Mouse (Mus musculus) brain, embryonic 18.5 days (tissue): ENCODE measurements around the gene Rnf26.

ENCODE experiments used
- DNase-seq: peaks from one replicate; pipeline ENCODE4 v3.0.0-alpha.2; 2012; ENCODE audit warnings: low read depth, low spot score

Gene Rnf26

DNA sequence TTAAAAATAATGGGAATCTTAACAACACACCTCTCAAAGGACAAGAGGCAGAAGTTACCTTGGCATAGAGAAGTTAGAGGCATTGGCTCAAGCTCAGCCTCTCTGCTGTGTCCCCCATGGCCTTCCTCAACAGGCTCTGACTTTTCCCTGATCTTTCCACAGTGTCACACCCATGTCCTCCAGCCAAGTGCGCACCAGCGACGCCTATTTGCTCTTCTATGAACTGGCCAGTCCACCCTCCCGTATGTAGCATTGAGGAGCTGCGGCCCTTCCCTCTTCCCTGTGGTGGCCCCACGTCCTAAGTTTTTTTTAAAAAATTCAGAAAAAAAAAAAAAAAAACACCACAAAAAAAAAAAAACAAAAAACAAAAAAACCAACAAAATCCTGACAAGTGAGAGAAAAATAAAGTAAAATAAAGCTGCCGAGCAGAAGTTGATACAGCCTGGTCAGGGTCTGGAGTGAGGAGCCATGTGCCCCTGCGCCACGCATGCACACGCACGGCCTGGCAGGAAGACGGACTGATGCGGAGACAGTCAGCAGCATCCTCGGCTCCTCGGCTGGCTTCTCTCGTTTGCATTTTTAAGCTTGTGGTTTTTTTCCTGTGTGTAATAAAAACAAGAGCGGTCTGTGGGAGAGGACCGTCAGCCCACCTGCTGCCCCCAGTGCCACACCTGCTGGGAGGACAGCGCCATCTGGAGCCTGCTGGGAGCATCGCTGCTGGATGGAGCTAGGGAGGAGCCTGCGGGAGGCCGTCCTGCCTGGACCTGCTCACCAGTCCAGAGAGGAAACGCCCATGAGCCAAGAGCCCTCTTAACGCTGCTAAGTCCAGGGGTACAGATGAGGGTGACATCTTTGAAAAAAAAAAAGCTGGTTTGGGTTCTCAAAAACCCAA lies 19.5 kb downstream of the Rnf26 start:
- DNase-seq: no peak

DNA sequence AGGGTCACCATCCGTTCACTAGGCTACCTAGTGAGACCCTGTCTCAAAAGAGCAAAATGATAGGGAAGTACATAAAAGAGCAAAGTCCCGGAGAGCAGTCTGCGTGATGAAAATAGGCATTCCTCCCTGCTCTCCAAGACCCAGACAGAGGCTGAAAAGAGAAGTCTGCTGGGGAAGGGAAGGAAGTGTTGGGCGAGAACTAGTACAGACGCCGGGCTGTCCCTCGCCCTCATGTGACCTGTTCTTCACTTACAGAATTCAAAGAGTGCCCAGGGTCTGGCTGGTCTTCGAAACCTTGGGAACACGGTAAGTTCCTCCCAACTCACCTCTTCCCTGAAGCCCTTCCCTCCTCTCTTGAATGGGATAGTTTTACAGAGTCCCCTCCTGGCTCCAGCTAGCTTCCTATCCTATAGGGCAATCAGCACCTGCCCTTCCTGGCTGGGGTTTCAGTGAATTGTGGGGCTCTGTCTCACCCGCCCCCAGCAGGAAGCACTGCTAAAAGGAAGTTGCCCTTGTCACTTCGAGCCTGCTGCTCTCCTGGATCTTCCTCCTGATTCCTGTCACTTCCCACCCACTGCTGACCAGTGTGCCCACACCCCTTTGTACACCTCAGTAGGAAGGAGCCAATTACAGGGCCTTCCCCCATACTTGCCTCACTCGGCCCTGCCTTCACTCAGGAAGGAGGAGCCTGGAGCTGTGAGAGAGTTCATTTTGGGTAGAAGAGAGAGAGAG lies 24.3 kb downstream of the Rnf26 start:
- no peak for DNase-seq

DNA sequence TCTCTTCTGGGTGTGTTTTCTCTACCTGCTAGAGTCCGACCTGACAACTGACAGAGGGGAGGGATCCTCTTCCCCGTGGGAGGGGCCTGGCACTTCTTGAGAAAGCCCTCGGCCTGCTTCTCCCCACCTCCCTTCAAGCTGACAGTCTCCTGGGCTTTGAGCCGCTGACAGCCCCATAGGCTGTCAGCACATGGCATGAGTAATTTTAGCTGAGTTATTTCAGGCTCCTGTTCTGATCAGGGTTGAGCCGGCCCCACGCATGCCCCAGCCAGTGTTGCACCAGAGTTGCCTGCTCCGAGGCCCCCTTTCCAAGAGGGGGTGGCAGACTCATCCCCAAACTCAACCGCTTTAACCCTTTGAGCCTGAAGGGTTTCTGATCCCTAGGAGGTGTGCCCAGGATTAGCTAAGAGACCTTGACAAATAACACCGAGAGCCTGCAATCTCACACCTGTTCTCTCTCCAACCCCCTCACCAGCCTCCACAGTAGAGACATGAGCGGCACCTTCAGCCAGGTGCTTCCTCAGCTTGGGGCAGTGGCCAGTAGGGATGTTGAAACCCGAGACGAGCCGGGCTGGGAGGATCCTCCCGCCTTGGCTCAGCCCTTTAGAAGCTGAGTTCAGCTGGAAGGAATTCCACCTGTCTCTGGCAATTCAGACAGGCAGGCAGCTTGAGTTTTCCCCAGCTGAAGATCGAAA lies 25.4 kb downstream of the Rnf26 start:
- no peak for DNase-seq

DNA sequence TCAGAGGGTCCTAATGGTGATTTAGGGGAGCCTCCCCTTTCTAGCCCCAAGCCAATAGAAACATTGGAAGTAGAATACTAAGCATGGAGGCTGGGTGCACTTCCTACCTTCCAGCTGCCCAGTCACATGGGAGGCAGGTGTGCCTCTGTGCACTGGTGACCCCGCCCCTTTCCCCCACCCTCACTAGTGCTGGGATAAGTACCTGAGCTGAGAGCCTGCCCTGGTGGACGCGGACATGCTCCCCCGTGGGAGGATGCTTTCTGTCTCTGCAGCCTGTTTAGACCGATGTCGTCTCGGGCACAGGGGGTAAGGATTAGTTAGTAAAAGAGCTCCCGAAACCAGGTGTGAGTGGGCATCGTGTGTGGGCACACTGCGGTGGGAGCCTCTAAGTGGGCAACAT lies 26.4 kb downstream of the Rnf26 start:
- no peak for DNase-seq

DNA sequence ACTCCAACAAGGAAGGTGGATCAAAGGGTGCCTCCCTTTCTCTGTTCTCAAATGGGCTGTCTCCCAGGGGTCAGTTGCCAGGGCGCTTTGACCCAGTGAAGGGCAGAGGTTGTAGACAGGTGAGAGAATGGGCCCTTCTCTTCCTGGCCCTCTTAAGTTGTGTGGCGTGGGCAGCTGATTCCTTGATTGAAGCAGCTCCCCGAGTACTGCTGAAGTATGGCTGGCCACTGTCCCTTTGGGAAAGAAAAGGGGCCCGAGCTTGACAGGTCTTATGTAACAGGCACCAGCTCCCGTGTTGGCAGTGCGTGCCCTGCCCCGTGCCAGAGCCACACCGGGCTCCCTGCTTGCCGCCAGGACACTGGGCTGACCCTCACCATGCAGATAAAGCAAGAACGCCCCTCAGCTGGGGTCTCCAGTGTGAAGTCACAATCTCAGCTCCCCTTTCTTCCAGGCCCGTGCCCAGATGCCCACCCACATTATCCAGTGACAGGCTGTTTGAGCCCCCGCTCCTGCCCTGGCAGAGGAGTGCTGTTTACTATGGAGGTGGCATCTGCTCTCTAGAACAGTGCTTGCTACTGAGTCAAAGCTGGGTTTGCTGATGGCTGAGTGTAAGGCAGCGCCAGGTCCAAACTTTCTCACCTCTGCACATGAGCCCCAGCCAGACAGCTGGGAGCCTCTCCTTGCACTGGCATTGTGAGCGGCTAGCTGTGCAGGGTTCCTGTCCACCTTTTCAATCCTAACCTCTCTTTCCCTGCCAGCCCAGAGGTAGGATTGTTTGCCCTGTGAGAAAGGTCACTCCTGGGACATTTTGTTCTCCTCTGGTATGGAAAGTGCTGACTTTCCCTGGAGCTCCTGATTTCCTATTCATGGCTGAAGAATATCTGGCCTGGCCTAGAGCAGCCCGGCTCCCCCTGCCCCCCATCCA lies 27.3 kb downstream of the Rnf26 start:
- DNase-seq: no peak

DNA sequence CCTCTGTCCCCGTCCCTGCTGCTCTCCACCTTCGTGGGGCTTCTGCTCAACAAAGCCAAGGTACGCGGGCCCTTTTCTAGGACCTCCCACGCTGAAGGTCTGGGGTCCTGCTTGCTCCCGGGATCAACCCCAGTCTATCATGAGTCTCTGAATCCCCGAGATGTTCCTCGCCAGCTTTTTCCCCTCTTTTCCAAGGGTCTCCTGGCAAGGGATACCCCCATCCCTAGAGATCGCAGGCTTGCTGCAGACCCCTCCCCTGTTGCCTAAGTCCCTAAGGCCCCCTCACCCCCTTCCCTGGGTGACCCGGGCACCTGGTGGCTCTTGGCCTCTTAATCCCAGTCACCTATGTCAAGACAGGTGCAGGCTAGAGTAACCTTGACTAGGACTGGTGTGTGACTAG lies 28.0 kb downstream of the Rnf26 start:
- no peak for DNase-seq

DNA sequence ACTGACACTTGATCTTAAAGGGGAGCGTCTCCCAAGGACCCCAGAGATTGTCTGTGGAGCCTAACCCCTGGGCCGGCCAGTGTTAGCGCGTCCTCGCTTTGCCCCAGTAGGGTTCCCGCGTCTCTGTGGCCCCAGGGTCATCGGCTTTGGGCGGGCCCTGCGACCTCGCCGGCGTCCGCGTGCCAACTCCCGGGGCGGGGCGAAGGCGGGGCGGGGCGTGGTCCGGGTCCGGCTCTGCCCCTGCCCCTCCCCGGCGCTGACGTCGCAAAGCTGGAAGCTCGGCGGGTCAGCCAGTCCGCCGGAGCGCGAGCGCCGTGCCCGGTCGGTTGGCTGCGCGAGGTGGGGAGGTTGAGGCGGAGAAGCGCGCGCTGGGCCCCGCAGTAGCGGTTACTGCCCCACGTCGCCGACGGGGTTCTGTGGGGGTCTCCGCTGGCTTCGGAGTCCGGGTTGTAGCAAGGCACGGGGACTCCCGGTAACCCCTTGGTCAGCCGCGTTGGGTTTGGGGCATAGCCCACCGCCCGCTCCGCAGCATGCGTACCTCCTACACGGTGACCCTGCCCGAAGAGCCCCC lies 28.6 kb downstream of the Rnf26 start:
- DNase-seq: no peak

DNA sequence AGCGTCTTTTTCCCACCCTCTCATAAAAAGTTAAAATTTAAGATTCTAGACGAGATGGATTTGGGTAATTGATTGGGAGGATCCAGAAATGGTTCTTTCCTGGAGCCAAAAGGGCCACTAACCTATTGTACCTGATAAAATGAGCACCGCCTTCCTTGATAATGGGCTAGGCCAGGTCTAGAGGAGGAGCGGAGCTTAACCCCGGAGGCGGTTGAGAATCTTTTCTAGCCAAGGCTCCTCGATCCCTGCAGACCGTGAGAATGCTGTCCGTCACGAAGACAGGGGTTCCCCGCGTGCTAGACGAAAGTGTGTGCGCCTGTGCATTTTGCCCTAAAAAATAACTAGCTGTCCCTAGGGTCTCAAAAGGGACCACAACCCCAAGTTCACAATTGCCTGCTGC lies 29.1 kb downstream of the Rnf26 start:
- DNase-seq: no peak

DNA sequence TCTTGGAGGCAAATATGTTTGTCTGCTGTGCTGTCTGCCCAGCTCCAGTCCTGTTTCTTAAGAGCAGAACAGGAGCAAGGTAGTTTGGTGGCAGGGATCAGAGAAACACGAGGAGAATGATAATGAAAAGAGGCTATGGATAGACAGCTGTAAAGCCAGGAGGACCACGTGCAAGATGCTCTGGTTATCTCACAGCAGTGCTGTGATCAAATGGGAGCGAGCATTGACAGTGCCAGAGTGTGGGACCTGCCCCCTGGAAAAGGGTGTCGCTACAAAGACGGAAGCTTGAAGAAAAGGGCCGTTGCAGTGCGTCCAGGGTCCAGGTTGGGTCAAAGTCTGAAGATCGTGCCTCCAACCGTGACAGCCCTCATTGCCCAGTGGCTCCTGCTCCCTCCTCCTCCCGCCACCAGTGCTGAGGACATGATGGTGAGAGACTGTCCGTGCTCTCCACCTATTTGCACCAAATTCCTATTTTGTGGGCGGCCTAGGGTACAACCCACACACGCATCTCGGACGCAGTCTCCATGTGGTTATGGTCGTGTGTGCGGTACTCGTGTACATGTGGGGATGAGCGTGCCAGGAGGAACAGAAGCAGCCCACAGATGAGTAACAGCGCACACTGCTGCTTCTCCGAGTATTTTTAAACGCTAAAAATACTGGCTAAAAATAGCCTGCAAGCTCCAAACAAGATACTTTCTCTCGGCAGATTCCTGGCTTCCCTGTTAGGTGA lies 29.8 kb downstream of the Rnf26 start:
- DNase-seq: no peak

DNA sequence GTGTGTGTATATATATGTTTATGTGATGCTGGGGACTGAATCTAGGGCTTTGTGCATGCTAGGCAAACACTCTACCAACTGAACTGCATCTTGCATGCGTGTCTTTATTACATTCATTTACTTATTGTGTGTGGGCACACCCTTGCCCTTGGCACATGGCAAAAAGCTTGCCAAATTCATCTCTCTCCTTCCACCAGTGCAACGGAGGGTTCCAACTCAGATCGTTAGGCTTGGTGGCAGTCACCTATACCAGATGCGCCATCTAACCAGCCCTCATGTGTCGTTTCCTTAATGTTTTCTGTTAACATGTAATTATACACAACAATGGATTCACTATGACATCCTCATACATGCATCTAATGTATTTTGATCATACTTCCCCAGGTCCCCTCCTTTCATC lies 31.1 kb downstream of the Rnf26 start:
- no peak for DNase-seq

DNA sequence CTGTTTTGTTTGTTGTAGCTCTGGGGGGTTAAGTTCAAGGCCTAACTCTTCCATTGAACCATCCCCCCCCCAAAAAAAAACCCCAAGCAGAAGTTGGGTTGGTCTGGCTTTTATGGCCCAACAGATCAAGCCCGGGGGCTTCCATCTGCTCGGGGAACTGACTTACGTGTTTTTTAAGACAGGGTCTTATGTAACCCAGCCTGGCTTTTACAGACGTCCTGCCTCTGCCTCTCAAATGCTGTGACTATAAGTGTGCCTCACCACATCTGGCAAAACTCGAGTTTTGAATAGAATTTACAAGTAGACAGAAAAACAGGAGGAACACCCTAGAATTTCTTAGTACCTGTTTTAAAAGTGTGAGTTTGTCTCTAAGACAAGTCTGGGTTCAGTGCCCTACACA lies 31.7 kb downstream of the Rnf26 start:
- no peak for DNase-seq

DNA sequence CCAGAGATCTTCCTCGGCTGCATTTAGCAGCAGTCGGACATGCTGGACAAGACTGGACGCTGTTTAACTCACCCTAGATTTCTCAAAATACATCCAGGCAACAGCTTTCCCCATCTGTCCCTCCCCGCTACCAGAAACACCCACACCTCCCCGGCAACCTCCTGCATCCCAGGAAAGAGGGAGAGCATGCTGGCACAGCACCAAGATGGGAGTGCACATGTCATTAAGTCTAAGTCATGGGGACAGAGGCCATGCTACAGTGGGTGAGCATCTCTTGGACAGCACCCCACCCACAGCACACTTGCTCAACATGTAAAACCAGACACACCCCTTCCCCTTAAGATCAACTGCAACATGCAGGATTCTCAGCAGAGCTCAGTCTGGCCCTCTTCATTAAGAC lies 32.4 kb downstream of the Rnf26 start:
- DNase-seq: no peak

DNA sequence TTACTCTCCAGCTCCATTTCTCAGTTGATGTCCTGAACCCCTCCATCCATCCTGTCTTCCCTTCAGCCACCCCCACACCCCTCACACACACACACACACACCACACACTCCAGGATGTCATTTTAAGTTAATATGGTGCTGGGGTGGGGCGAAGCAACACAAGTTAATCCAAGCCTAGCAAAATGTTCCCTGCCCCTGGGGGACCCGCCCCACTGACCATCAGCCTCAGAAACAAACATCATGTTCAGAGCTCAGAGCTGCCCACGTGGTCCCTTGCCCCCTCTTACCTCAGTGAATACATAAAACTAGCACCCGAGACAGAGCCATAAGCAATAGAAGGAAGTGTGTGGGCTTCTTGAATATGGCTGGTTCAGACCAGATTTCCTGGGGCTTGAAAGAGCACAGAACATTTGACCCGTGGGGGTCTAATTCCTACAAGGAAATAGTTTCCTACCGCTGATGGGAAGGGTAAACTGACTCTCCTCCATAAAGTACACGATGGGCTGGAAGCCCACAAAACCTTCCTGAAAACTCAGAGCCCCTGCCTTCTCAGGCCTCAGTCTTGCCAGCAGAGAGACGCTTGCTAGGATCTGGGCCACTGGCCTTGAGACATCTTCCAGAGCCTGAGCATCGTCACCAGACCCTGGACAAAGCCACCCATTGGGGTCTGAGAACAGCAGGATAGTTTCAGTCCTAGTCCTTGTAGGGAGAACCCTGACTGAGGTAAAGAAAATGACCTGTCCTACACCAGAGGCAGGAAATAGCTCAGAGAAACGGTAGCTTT lies 33.1 kb downstream of the Rnf26 start:
- no peak for DNase-seq

DNA sequence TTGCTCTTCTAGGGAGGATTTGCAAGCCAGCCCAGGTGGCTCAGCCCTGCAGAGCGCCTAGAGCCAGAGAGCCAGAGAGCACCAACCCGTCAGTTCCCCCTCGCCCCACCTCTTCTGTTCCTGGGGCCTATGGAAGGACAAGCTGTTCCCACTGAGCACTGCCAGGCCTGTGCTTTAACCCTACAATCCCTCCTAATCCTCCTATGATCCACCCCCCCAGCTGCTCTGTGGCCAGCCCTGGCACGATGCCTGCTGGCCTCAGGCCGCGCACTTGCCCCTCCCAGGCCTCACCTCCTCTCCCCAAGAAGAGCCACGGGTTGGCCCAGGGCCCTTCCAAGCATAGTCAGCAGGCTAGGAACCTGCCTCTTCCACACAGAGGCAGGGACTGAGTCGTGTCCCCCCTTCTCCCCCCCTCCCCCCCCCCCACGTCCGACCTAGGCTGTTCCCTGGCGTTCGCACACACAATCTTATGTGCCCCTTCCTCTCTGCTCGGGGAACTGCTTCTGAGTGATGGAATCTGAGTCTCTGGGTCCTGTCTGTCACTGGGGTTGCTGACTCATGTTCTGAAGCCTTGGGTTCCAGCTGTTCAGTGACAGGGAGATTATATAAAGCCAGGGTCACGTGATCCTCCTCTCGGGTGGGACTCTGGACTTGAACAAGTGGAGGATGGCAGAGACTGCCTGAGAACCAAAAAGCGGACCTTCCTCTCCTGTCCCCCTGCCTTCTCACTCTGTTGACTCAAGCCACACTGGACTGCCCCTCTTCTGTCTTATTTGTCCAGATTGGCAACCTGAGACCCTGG lies 34.2 kb downstream of the Rnf26 start:
- no peak for DNase-seq

DNA sequence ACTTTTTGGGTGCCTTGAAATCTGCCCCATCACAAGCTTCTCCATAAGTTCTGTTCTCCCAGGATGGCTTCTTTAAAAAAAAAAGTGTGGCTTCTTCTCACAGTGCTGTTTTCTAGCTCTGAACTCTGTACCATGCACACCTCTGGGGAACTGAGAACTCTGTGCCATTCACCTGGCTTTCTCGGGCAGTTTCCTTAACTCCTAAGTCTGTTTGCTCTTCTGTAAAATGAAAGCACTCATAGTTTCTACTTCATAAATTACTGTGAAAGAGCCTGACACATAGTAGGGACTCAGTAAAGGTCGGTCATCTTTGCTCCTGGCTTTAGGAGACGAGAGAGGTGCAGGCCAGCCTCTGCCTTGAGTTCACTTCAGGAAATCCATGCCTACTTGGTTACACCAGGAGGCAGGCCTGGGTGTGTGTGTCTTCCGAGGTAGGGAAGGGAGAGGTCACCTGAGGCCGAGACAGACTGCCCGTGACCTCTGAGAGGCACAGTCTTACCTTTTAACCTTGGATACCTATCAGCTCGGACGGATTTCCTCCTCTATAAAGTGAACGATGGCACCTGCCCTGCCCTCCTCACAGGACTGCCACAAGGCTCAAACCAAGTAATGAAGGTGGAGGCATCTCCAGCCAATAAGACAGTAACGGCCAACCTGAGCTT lies 35.0 kb downstream of the Rnf26 start:
- DNase-seq: no peak

DNA sequence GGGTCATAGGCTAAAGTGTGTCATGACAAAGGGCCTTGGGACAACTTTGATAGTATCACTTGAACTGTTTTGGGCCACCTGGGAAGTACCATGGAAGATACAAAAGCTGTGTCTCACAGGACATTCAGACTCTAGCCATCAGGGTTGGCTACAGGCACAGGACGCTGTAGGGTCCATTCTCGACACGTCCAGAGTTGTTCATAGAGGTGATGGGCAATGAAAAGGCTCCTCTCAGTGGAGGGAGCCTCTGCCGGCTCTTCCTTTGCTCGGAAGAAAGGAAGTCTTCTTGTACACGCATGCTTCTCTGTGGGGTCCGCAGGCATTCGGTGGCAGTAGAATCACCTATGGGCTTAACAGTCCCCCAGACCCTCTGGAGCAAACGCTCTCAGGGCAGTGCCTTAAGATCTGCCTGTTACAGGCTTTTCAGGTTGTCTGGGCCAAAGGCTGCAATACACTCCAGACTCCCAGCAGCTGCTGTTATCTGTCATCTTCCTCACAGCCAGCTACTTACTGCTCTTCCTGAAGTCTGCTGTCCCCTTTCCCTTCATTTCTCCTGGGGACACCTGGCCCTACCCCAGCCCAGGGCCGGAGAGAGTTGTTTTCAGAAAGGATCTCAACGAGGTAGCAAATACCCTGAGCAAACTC lies 35.9 kb downstream of the Rnf26 start:
- no peak for DNase-seq

DNA sequence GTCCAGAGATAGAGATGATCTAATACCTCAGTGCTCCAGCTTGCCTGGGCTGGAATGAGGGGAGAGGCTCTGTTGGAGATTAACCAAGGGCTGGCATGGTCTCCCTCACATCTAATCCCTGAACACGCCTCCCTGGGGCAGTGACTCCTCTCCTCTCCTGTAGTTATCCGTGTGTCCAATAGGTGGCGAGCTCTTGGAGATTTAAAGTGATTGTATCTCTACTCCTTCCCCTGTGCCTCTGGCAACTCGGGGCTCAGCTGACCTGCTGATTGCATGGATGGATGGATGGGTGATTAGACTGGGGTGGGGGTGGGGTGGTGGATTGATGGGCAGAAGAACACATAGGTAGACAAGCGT lies 36.6 kb downstream of the Rnf26 start:
- no peak for DNase-seq
